ENCODE assay signal across 7 mouse cellular contexts in genomic region chr4:146603578-146604399, GRCm38 (mm10). TPM values are rescaled to one million over a fixed set of nuclear protein-coding genes. Genes with fewer than 3 reads are reported as not detected.
DNase-seq lines count a peak whose midpoint lies in the region; ATAC-seq and TF ChIP-seq lines count a peak whose summit lies in the region.
"Not testable (repeated sequence)": the region's sequence is repeated elsewhere in the genome, so short reads cannot be mapped to it uniquely, and the experiment has no call there.

No protein-coding gene starts in this region.

- not testable (repeated sequence) for H3K9ac ChIP-seq in forebrain, embryonic 13.5 days; heart, embryonic 15.5 days; intestine, embryonic 16.5 days (ENCODE audit: low read depth, low read length); liver, adult 2 months (ENCODE audit: low read depth, low read length)

- H3K4me2 ChIP-seq in forebrain, embryonic 13.5 days: peak overlapping the region; percentile 45
- peak overlapping the region; percentile 55 for H3K4me2 ChIP-seq in heart, embryonic 15.5 days
- H3K4me2 ChIP-seq in intestine, embryonic 16.5 days (ENCODE audit: low read depth, low read length): peak overlapping the region; percentile 44

- not testable (repeated sequence) for H3K4me1 ChIP-seq in forebrain, embryonic 13.5 days; heart, embryonic 15.5 days (replicated peaks); intestine, embryonic 16.5 days (ENCODE audit: control insufficient read depth, insufficient read depth, low read length); liver, adult 2 months (ENCODE audit: control insufficient read depth, insufficient read depth, low read length); midbrain, embryonic 10.5 days

- not testable (repeated sequence) for H3K79me2 ChIP-seq in liver, adult 2 months (ENCODE audit: control insufficient read depth, insufficient read depth, low read length)

- not testable (repeated sequence) for H3K27ac ChIP-seq in forebrain, embryonic 13.5 days; heart, embryonic 15.5 days; intestine, embryonic 16.5 days (ENCODE audit: low read length); liver, adult 2 months (replicated peaks; ENCODE audit: insufficient read depth, low read depth, low read length)
- H3K27ac ChIP-seq in midbrain, embryonic 10.5 days (replicated peaks): 0 out of 2 replicates have a peak overlapping the region, but pooled peaks have one; percentile 33

- not testable (repeated sequence) for H3K36me3 ChIP-seq in forebrain, embryonic 13.5 days (ENCODE audit: poor library complexity, severe bottlenecking); heart, embryonic 15.5 days; intestine, embryonic 16.5 days (ENCODE audit: control insufficient read depth, insufficient read depth, low read length); liver, adult 2 months (ENCODE audit: control insufficient read depth, insufficient read depth, low read length); midbrain, embryonic 10.5 days

- 0 out of 2 replicates have a peak overlapping the region, but pooled peaks have one; percentile 20 for H3K4me3 ChIP-seq in forebrain, embryonic 13.5 days
- H3K4me3 ChIP-seq in heart, embryonic 15.5 days: peak overlapping the region; percentile 39
- H3K4me3 ChIP-seq in intestine, embryonic 16.5 days (ENCODE audit: low read length): peak overlapping the region; percentile 29; the same call in 1 of the 2 replicates
- peak overlapping the region; percentile 23; the same call in 1 of the 2 replicates for H3K4me3 ChIP-seq in liver, adult 2 months (ENCODE audit: insufficient read depth, low read depth, low read length)
- H3K4me3 ChIP-seq in midbrain, embryonic 10.5 days: peak overlapping the region; percentile 41

- ATAC-seq in forebrain, embryonic 13.5 days: peak; percentile 86
- ATAC-seq in heart, embryonic 15.5 days (replicated peaks; ENCODE audit: insufficient number of reproducible peaks, insufficient read depth, low FRiP score, low read depth): peak; percentile 80
- peak; percentile 89 for ATAC-seq in intestine, embryonic 16.5 days

- not testable (repeated sequence) for H3K9me3 ChIP-seq in forebrain, embryonic 13.5 days (replicated peaks); heart, embryonic 15.5 days (replicated peaks); intestine, embryonic 16.5 days (ENCODE audit: control insufficient read depth, low read length); midbrain, embryonic 10.5 days (replicated peaks)

- 8% methylated on average over 19 of the region's 53 CpGs for WGBS in forebrain, embryonic 13.5 days
- 8% methylated on average over 19 of the region's 53 CpGs for WGBS in heart, embryonic 15.5 days
- WGBS in intestine, embryonic 16.5 days: 4% methylated on average over 20 of the region's 53 CpGs
- 6% methylated on average over 29 of the region's 53 CpGs for WGBS in liver, adult 2 months
- WGBS in midbrain, embryonic 10.5 days: 6% methylated on average over 27 of the region's 53 CpGs

- not testable (repeated sequence) for H3K27me3 ChIP-seq in forebrain, embryonic 13.5 days; heart, embryonic 15.5 days; intestine, embryonic 16.5 days (replicated peaks; ENCODE audit: control insufficient read depth, insufficient read depth, low read length); liver, adult 2 months (ENCODE audit: control insufficient read depth, insufficient read depth, low read length); midbrain, embryonic 10.5 days (ENCODE audit: low read depth, poor library complexity, severe bottlenecking)

- TF ChIP-seq POLR2A in liver, adult 2 months (IDR thresholded peaks at IDR 0.05; ENCODE audit: extremely low read depth, insufficient read depth, low read length): not testable (repeated sequence)

- not testable (repeated sequence) for TF ChIP-seq CTCF in liver, adult 2 months (IDR thresholded peaks at IDR 0.05; ENCODE audit: low read depth, low read length)

- DNase-seq in adrenal gland, postnatal 14 days: peak; percentile 9
- not testable (repeated sequence) for DNase-seq in liver, adult 2 months (ENCODE audit: extremely low read depth, low read depth, low spot score)
- peak; percentile 24 for DNase-seq in midbrain, embryonic 10.5 days (ENCODE audit: low spot score)
- DNase-seq in ovary, postnatal 36 days (ENCODE audit: low spot score): peak; percentile 3

RNA-seq across cellular contexts. Expression of gene Zfp993, which starts 7.0 kb away (rescaled TPM):
- total RNA-seq in adrenal gland, postnatal 14 days (2021): 3.3 and 5.2 TPM in 2 replicates
- 0.87 and 1.4 TPM in 2 replicates for polyA plus RNA-seq in forebrain, embryonic 13.5 days (2015; fragmentation: Nextera tagmentation; extraction: Ambion mirVana)
- 3.4 and 3.9 TPM in 2 replicates for polyA plus RNA-seq in heart, embryonic 15.5 days (2015; fragmentation: Nextera tagmentation; extraction: Ambion mirVana)
- 5.7 and 6.4 TPM in 2 replicates for polyA plus RNA-seq in intestine, embryonic 16.5 days (2015; fragmentation: Nextera tagmentation; extraction: Ambion mirVana)
- total RNA-seq in liver, adult 2 months (2014; rRNA removed): 0.87 and 1.6 TPM in 2 replicates
- 0.10 TPM in 1 of 2 replicates, not detected in the other for polyA plus RNA-seq in liver, adult 2 months (2012; rRNA removed)
- polyA plus RNA-seq in midbrain, embryonic 10.5 days (2016; fragmentation: Nextera tagmentation; extraction: Ambion mirVana): 3.1 TPM in 2 replicates
